Mouse (Mus musculus) kidney, adult 2 months (tissue): ENCODE data around the gene Tldc2.

Source experiments
- CTCF ChIP-seq: fragments of 200-500 bp; conservative IDR thresholded peaks from 2 replicates; pipeline ENCODE4 v1.5.1; 2011; ENCODE audit warnings: low read depth, mild to moderate bottlenecking, control low read depth, low read length, moderate library complexity, mixed read lengths; ENCODE audit not compliant: insufficient read depth, insufficient read length
- POLR2A ChIP-seq: fragments of 200-500 bp; IDR thresholded peaks from one replicate; pipeline ENCODE4 v1.6.1; 2011; ENCODE audit warnings: low read depth, low read length, control low read depth

DNA sequence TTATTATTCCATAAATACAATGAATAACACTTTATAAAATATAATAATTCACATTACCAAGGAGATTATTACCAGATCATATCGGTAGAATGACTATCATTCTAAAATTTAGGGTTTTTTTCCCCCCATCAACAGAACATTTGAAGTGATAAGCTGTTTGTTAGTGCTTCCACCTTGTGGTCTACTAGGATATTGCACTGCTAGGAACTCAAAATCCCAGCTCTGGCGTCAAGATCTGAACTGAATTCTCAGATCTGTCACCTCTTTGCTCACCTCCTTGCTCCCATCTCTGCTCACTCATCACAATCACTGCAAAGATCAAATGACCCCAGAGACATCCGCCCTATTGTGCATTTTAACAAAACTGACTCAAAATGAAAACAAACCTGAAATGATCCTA is 30.1 kb downstream of the Tldc2 start:
- TF ChIP-seq CTCF (peak; percentile 22; the same call in 1 of the 2 replicates), POLR2A (no peak)
